Mouse (Mus musculus) cerebellum, adult 11 months (tissue): ENCODE data around the gene Gm29866.
"Not testable (repeated sequence)": the region's sequence is repeated elsewhere in the genome, so short reads cannot be mapped to it uniquely, and the experiment has no call there.

Experiments
- DNase-seq: peaks from one replicate; pipeline ENCODE4 v3.0.0; 2022

Gm29866 gene

GRCm38 (mm10) chrY:20993557-20993956 is at the start of gene Gm29866:
Gene Gm29866 (minus strand): TSS chrY:20993657.
- DNase-seq, result not testable (repeated sequence)
